Mouse (Mus musculus) urinary bladder, postnatal 0 days (tissue): Measurements from ENCODE around the gene Gata2. TPM values are rescaled to one million over a fixed set of nuclear protein-coding genes. Genes with fewer than 3 reads are reported as not detected.

Experiments used
- polyA plus RNA-seq: library from polyadenylated mRNA; unstranded; fragments of >200 nt; fragmentation: Nextera tagmentation; extraction: Ambion mirVana; gene quantifications from 2 replicates; pipeline ENCODE4 v1.2.1, GENCODE M21; 2015

Gata2 gene
- 63.3 and 65.8 TPM in 2 replicates for polyA plus RNA-seq

DNA sequence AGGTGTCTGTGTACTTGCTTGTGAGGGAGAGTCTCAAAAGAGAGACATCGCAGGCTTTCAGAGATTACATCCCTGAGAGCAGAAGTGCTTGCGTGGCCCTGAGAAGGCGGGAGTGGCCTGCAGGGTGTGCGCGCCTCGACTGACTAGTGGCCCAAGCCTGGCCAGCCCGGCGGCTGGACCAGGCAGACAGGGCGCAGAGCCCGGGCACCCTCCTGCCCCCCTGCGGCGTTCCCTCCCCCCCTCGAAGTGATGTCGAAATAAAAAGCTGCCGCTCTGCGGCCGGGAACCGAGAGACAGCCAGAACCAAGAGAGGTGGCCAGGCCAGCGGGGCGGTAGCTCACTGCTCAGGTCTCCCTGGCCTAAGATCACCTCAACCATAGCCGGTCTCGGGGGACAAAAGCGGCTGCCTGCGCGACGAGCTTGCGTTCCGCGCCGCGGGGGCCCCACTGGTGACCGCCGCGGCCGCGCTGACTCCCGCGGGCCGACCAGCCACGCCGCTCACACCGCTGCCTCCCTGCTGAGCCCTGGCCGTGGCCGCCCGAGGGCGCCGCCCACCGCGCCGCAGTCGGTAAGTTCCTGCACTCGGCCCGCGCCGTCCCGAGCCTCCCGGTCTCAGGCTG is at the start of gene Gata2:
Gata2 (plus strand) TSS at position 459 of the 620 bp plus-strand sequence.

DNA sequence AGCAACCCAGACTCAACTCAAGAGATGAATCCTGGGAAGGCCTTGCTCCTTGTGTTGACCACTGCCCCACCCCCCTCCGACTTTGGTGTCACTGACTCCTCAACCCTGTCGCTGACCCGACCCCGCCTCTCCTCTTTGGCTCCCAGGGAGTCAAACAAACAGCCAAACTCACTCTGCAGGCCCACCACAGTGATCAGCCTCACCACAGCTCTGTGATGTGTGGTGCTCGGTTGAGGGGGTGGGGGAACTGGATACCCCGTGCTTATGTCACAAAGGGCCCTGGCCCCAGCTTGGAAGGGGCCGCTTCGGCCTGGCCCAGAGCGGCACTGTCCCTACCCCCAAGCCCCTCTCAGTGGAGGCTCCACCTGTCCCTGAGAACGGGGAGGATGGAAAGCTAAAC is 28.3 kb downstream of the Gata2 start, which contains the start of gene Dnajb8:
Dnajb8 (plus strand) TSS at position 301 of the 400 bp plus-strand sequence.

Other genes starting within 250 kb of the Gata2 start
- gene H1fx, start 212.3 kb upstream of the Gata2 start, polyA plus RNA-seq, result 12.3 and 13.6 TPM in 2 replicates
- 312 and 336 TPM in 2 replicates for gene Rab7, start 148.6 kb upstream of the Gata2 start, polyA plus RNA-seq
- 167 and 210 TPM in 2 replicates for gene Rpn1, start 109.4 kb upstream of the Gata2 start, polyA plus RNA-seq
- gene Dnajb8, start 28.4 kb downstream of the Gata2 start, polyA plus RNA-seq, result not detected in 2 replicates